Mouse (Mus musculus): ENCODE measurements around the gene Gucd1. TPM values are rescaled to one million over a fixed set of nuclear protein-coding genes. Genes with fewer than 3 reads are reported as not detected.
"Not testable (repeated sequence)": the region's sequence is repeated elsewhere in the genome, so short reads cannot be mapped to it uniquely, and the experiment has no call there.

Gene Gucd1
- polyA plus RNA-seq, 1 experiment from 2014 or later = 31.7 TPM

GRCm38 (mm10) chr10:75456061-75456831 is 61.5 kb downstream of the Gucd1 start:
- 90% methylated on average over 14 of the region's 18 CpGs for WGBS
- not testable (repeated sequence) for H3K36me3 ChIP-seq; H3K27ac ChIP-seq; H3K4me1 ChIP-seq; H3K4me3 ChIP-seq; H3K9me3 ChIP-seq; H3K9ac ChIP-seq; H3K27me3 ChIP-seq; H3K4me2 ChIP-seq (replicated peaks); ATAC-seq (ENCODE audit: insufficient number of reproducible peaks, insufficient read depth, low FRiP score, low TSS enrichment)

- Histone ChIP-seq H3K4me3 (no peak overlapping the region), H3K9me3 (no peaks in the 10 kb centered on the region), H3K27me3 (no peaks in the 10 kb centered on the region), H3K27ac (no peak overlapping the region), H3K4me1 (peaks cover 9% of the 10 kb centered on the region), H3K4me2 (replicated peaks) (no peak overlapping the region), H3K9ac (no peak overlapping the region), H3K36me3 (no peaks in the 10 kb centered on the region)
- WGBS = 61% methylated on average over 10 of the region's 10 CpGs
- peak; percentile 6; the same call in 1 of the 2 replicates for ATAC-seq (ENCODE audit: insufficient number of reproducible peaks, insufficient read depth, low FRiP score, low TSS enrichment)
Observed at GRCm38 (mm10) chr10:75451036-75451786, 66.6 kb downstream of the Gucd1 start.

GRCm38 (mm10) chr10:75450331-75450730 is 67.4 kb downstream of the Gucd1 start:
- 85% methylated on average over 8 of the region's 8 CpGs for WGBS
- Histone ChIP-seq H3K9me3 (no peaks in the 10 kb centered on the region), H3K4me1 (peaks cover 9% of the 10 kb centered on the region), H3K4me2 (replicated peaks) (no peak overlapping the region), H3K36me3 (no peaks in the 10 kb centered on the region), H3K4me3 (no peak overlapping the region), H3K9ac (no peak overlapping the region), H3K27me3 (no peaks in the 10 kb centered on the region), H3K27ac (0 out of 2 replicates have a peak overlapping the region, but pooled peaks have one; percentile 2)
- ATAC-seq (ENCODE audit: insufficient number of reproducible peaks, insufficient read depth, low FRiP score, low TSS enrichment) = no peak

DNA sequence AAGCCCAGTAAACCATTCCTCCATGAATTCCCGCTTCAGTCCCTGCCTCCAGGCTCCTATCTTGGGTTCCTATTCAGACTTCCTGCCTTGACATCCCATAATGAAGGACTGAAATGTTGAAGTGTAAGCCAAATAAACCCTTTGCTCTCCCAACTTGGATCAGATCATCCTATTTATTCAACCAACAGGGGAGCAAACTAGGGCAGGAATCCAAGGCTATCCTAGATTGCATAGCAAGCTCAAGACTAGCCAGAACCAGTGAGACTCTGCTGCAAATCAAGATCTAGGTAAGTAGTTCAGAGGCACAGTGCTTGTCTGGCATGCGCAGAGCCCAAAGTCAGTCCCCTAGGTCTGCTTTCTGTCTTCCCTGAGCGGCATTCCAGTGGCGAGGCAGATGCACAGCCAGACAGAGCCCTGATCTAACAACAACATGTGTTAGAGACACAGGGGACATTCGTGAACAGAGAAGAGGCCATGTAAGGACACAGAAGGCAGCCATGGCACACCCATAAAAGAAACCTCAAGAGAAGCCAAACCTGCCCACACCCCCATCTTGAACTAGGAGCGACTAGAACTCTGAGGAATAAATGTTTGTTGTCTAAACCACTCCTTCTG is 68.9 kb downstream of the Gucd1 start:
- no peak overlapping the region for H3K4me3 ChIP-seq
- WGBS = 66% methylated on average over 6 of the region's 6 CpGs
- no peak for ATAC-seq (ENCODE audit: insufficient number of reproducible peaks, insufficient read depth, low FRiP score, low TSS enrichment)
- H3K4me1 ChIP-seq = peaks cover 21% of the 10 kb centered on the region
- H3K27me3 ChIP-seq = no peaks in the 10 kb centered on the region
- H3K9ac ChIP-seq = no peak overlapping the region
- no peaks in the 10 kb centered on the region for H3K9me3 ChIP-seq
- no peak overlapping the region for H3K4me2 ChIP-seq (replicated peaks)
- H3K36me3 ChIP-seq = no peaks in the 10 kb centered on the region
- H3K27ac ChIP-seq = no peak overlapping the region

DNA sequence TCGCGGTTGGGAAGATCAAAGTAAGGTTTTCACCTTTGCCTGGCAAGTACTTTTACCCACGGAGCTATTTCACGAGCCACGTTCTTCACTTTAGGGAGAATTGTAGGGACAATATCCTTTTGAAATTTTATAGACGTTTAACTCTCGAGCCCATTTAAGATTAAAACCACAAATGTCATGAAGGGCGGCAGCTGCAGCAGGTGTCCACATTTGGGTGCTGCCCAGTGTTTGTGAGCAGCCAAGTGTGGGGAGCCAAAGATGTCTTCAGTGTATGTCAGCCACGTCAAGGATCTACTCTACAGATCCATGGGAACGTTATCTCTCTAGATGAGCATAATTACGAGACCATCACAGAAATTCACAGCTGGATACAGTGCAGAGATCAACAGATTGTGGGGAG is 70.3 kb downstream of the Gucd1 start:
- 0 out of 2 replicates have a peak overlapping the region, but pooled peaks have one; percentile 5 for H3K27ac ChIP-seq
- no peaks in the 10 kb centered on the region for H3K36me3 ChIP-seq
- no peaks in the 10 kb centered on the region for H3K27me3 ChIP-seq
- peaks cover 26% of the 10 kb centered on the region for H3K4me1 ChIP-seq
- no peak for ATAC-seq (ENCODE audit: insufficient number of reproducible peaks, insufficient read depth, low FRiP score, low TSS enrichment)
- 86% methylated on average over 11 of the region's 11 CpGs for WGBS
- H3K4me2 ChIP-seq (replicated peaks) = no peak overlapping the region
- no peaks in the 10 kb centered on the region for H3K9me3 ChIP-seq
- H3K9ac ChIP-seq = no peak overlapping the region
- no peak overlapping the region for H3K4me3 ChIP-seq

GRCm38 (mm10) chr10:75446501-75447083 is 71.2 kb downstream of the Gucd1 start:
- H3K36me3 ChIP-seq = no peaks in the 10 kb centered on the region
- 73% methylated on average over 13 of the region's 13 CpGs for WGBS
- 0 out of 2 replicates have a peak overlapping the region, but pooled peaks have one; percentile 5 for H3K27ac ChIP-seq
- H3K4me2 ChIP-seq (replicated peaks) = no peak overlapping the region
- no peak for ATAC-seq (ENCODE audit: insufficient number of reproducible peaks, insufficient read depth, low FRiP score, low TSS enrichment)
- H3K9ac ChIP-seq = no peak overlapping the region
- H3K4me1 ChIP-seq = peaks cover 26% of the 10 kb centered on the region
- H3K27me3 ChIP-seq = no peaks in the 10 kb centered on the region
- H3K4me3 ChIP-seq = no peak overlapping the region
- H3K9me3 ChIP-seq = no peaks in the 10 kb centered on the region

DNA sequence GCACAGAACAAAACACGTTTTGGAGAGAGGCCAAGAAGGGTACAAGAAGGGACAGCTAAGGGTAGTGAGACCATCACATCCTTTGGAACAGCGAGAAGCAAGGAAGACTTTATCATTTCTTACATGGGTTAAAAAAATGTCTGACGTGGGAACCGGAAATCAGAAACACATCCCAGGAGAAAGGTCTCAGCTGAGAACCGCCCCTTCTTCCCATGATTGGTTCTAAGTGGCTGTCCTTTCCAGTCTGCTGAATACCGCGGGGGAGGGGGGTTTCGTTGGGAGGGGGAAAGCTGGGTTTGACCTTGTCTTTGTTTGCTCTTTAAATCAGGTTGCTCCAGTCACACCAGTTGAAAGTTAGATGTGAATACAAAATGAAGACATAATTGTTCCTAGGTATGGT is 72.7 kb downstream of the Gucd1 start:
- 34% methylated on average over 8 of the region's 8 CpGs for WGBS
- Histone ChIP-seq H3K4me1 (peaks cover 26% of the 10 kb centered on the region), H3K4me2 (replicated peaks) (0 out of 2 replicates have a peak overlapping the region, but pooled peaks have one; percentile 3), H3K9me3 (no peaks in the 10 kb centered on the region), H3K9ac (no peak overlapping the region), H3K4me3 (no peak overlapping the region), H3K27me3 (no peaks in the 10 kb centered on the region), H3K27ac (peak overlapping the region; percentile 32; the same call in 1 of the 2 replicates), H3K36me3 (no peaks in the 10 kb centered on the region)
- no peak for ATAC-seq (ENCODE audit: insufficient number of reproducible peaks, insufficient read depth, low FRiP score, low TSS enrichment)

DNA sequence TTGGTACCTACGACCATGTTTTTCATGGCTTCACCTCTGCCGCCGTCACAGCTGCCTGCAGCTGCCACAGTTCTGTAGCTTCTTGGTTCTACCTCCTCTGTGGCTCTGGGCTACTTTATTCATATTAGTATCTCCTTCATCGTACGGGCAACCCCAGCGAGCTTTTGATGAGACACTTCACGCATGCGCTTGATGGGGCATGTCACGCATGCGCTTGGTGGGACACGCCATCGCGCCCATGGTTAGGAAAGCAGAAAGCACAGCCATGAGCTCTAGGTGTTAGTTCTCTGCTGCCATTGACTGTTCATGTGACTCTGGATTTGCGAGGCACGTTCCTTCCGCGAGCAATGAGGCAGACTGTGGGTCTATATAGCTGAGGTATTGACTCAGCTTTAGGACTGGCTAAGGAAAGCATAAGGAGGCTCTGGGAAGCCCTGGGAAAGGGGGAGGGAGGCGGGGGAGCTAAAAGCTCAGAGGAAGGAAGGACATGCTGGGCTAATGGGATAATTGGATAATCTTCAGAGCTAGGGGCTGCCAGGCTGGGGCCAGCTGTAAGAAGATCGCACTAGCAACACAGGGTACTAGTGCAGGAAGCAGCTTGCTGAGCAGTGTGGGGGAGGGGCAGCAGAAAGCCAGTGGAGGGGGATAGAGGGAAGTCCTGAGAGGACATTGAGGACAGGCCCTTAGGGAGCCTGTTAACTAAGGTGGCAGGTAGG is 73.5 kb downstream of the Gucd1 start:
- Histone ChIP-seq H3K4me2 (replicated peaks) (0 out of 2 replicates have a peak overlapping the region, but pooled peaks have one; percentile 3), H3K4me3 (no peak overlapping the region), H3K36me3 (no peaks in the 10 kb centered on the region), H3K9me3 (no peaks in the 10 kb centered on the region), H3K4me1 (peaks cover 22% of the 10 kb centered on the region), H3K27ac (0 out of 2 replicates have a peak overlapping the region, but pooled peaks have one; percentile 41), H3K27me3 (no peaks in the 10 kb centered on the region), H3K9ac (no peak overlapping the region)
- peak; percentile 85 for ATAC-seq (ENCODE audit: insufficient number of reproducible peaks, insufficient read depth, low FRiP score, low TSS enrichment)
- WGBS = 63% methylated on average over 19 of the region's 19 CpGs

DNA sequence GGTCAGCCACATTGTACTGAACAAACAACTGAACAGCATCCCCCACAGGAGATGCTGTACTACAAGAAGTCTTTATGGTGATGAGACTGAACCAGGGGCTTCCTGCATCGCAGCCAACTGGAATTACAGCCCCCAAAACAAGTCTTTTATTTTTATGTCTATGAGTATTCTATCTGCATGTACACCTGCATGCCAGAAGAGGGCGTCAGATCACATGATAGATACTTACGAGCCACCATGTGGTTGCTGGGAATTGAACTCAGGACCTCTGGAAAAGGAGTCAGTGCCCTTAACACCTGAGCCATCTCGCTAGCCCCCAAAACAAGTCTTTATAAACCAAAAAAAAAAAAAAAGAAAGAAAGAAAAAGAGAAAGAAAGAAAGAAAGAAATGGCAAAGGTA is 74.8 kb downstream of the Gucd1 start:
- H3K9me3 ChIP-seq = no peaks in the 10 kb centered on the region
- no peak overlapping the region for H3K9ac ChIP-seq
- H3K4me3 ChIP-seq = no peak overlapping the region
- no peaks in the 10 kb centered on the region for H3K36me3 ChIP-seq
- WGBS = 82% methylated on average over 4 of the region's 4 CpGs
- peaks cover 18% of the 10 kb centered on the region for H3K4me1 ChIP-seq
- H3K27ac ChIP-seq = no peak overlapping the region
- H3K4me2 ChIP-seq (replicated peaks) = no peak overlapping the region
- ATAC-seq (ENCODE audit: insufficient number of reproducible peaks, insufficient read depth, low FRiP score, low TSS enrichment) = no peak
- H3K27me3 ChIP-seq = no peaks in the 10 kb centered on the region

- Histone ChIP-seq H3K9ac (no peak overlapping the region), H3K36me3 (no peaks in the 10 kb centered on the region), H3K4me2 (replicated peaks) (no peak overlapping the region), H3K27ac (no peak overlapping the region), H3K9me3 (no peaks in the 10 kb centered on the region), H3K4me3 (no peak overlapping the region), H3K4me1 (peaks cover 18% of the 10 kb centered on the region), H3K27me3 (no peaks in the 10 kb centered on the region)
- no peak for ATAC-seq (ENCODE audit: insufficient number of reproducible peaks, insufficient read depth, low FRiP score, low TSS enrichment)
- 90% methylated on average over 4 of the region's 4 CpGs for WGBS
Observed at GRCm38 (mm10) chr10:75441800-75442199, 76.0 kb downstream of the Gucd1 start.

GRCm38 (mm10) chr10:75440756-75441155 is 77.0 kb downstream of the Gucd1 start:
- Histone ChIP-seq H3K27me3 (no peaks in the 10 kb centered on the region), H3K4me1 (peaks cover 18% of the 10 kb centered on the region), H3K9ac (no peak overlapping the region), H3K36me3 (no peaks in the 10 kb centered on the region), H3K4me3 (no peak overlapping the region), H3K27ac (no peak overlapping the region), H3K4me2 (replicated peaks) (no peak overlapping the region), H3K9me3 (no peaks in the 10 kb centered on the region)
- 88% methylated on average over 3 of the region's 3 CpGs for WGBS
- ATAC-seq (ENCODE audit: insufficient number of reproducible peaks, insufficient read depth, low FRiP score, low TSS enrichment) = no peak
